Mouse (Mus musculus): Measurements from ENCODE around the gene Pstpip1. TPM values are rescaled to one million over a fixed set of nuclear protein-coding genes. Genes with fewer than 3 reads are reported as not detected.

The Pstpip1 gene
- polyA plus RNA-seq, 1 experiment from 2014 or later = 1.0 TPM

GRCm38 (mm10) chr9:56106274-56107072, 16.7 kb downstream of the Pstpip1 start:
- no peaks in the 10 kb centered on the region for H3K27me3 ChIP-seq
- H3K9me3 ChIP-seq = no peaks in the 10 kb centered on the region
- no peak overlapping the region for H3K4me2 ChIP-seq
- peaks cover 6% of the 10 kb centered on the region; the same call in 1 of the 2 replicates for H3K4me1 ChIP-seq (replicated peaks)
- ATAC-seq (ENCODE audit: insufficient number of reproducible peaks, insufficient read depth, low FRiP score, low TSS enrichment, low read depth) = no peak
- H3K27ac ChIP-seq = no peak overlapping the region
- no peak overlapping the region for H3K4me3 ChIP-seq (replicated peaks)
- no peaks in the 10 kb centered on the region for H3K36me3 ChIP-seq
- H3K9ac ChIP-seq (replicated peaks) = no peak overlapping the region
- WGBS = 44% methylated on average over 6 of the region's 6 CpGs

DNA sequence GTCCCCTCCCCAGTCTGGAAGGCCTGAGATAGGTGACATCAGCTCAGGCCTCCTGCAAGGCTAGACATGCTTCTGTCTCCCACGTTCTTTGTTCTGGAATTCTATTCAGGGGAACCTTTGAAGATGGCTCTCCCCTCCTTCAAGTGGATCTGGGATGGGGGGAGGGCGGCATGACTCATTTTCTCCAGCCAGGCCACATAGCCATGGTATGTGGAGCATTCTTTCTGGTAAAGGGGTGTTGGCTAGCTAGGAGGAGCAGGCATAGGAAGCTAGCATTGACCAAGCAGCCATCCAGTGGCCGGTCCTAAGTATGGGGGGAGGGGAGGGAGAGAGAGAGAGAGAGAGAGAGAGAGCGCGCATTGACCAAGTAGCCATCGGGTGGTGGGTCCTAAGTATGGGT, 17.8 kb downstream of the Pstpip1 start:
- ATAC-seq (ENCODE audit: insufficient number of reproducible peaks, insufficient read depth, low FRiP score, low TSS enrichment, low read depth) = no peak
- Histone ChIP-seq H3K4me2 (no peak overlapping the region), H3K36me3 (no peaks in the 10 kb centered on the region), H3K27me3 (no peaks in the 10 kb centered on the region), H3K27ac (no peak overlapping the region), H3K9me3 (no peaks in the 10 kb centered on the region), H3K9ac (replicated peaks) (no peak overlapping the region), H3K4me3 (replicated peaks) (no peak overlapping the region), H3K4me1 (replicated peaks) (peaks cover 15% of the 10 kb centered on the region)
- 69% methylated on average over 6 of the region's 6 CpGs for WGBS

- H3K27me3 ChIP-seq = no peaks in the 10 kb centered on the region
- no peak overlapping the region for H3K27ac ChIP-seq
- no peaks in the 10 kb centered on the region for H3K9me3 ChIP-seq
- no peak overlapping the region for H3K4me3 ChIP-seq (replicated peaks)
- no peaks in the 10 kb centered on the region for H3K36me3 ChIP-seq
- WGBS = 79% methylated on average over 5 of the region's 5 CpGs
- H3K9ac ChIP-seq (replicated peaks) = no peak overlapping the region
- peaks cover 21% of the 10 kb centered on the region for H3K4me1 ChIP-seq (replicated peaks)
- no peak overlapping the region for H3K4me2 ChIP-seq
- no peak for ATAC-seq (ENCODE audit: insufficient number of reproducible peaks, insufficient read depth, low FRiP score, low TSS enrichment, low read depth)
Observed at GRCm38 (mm10) chr9:56108174-56108573, 18.4 kb downstream of the Pstpip1 start.

GRCm38 (mm10) chr9:56118091-56118490, 28.3 kb downstream of the Pstpip1 start:
- no peak overlapping the region for H3K9ac ChIP-seq (replicated peaks)
- ATAC-seq (ENCODE audit: insufficient number of reproducible peaks, insufficient read depth, low FRiP score, low TSS enrichment, low read depth) = no peak
- 81% methylated on average over 5 of the region's 5 CpGs for whole genome bisulfite sequencing
- H3K27me3 ChIP-seq = no peaks in the 10 kb centered on the region
- no peak overlapping the region for H3K4me3 ChIP-seq (replicated peaks)
- peaks cover 18% of the 10 kb centered on the region for H3K4me1 ChIP-seq (replicated peaks)
- no peak overlapping the region for H3K27ac ChIP-seq
- H3K4me2 ChIP-seq = no peak overlapping the region
- H3K9me3 ChIP-seq = no peaks in the 10 kb centered on the region
- H3K36me3 ChIP-seq = no peaks in the 10 kb centered on the region

DNA sequence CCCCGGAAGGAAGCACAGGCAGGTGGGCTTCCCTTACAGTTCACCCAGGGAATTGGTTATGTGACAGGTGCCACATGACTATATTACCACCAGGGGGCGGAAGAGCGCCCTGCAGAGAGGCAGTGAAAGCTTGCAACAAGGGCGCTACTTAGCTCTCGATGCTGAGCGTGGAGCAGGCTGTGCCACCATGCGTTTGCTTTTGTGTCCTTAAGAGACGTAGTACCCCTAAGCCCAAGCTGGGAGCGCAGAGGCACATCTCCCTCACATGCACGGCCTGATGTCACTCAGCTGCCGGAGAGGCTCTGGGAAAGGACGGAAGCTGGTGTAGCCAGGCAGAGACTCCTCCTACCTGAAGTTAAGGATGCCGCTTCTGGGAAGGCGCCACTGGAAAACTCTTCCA, 28.8 kb downstream of the Pstpip1 start:
- no peak overlapping the region for H3K27ac ChIP-seq
- peak overlapping the region; percentile 36 for H3K4me3 ChIP-seq (replicated peaks)
- peak overlapping the region; percentile 55 for H3K9ac ChIP-seq (replicated peaks)
- no peaks in the 10 kb centered on the region for H3K36me3 ChIP-seq
- H3K4me1 ChIP-seq (replicated peaks) = peaks cover 16% of the 10 kb centered on the region
- no peaks in the 10 kb centered on the region for H3K27me3 ChIP-seq
- 5% methylated on average over 14 of the region's 14 CpGs for WGBS
- ATAC-seq (ENCODE audit: insufficient number of reproducible peaks, insufficient read depth, low FRiP score, low TSS enrichment, low read depth) = peak; percentile 43
- H3K4me2 ChIP-seq = peak overlapping the region; percentile 67
- no peaks in the 10 kb centered on the region for H3K9me3 ChIP-seq

- 52% methylated on average over 2 of the region's 2 CpGs for WGBS
- ATAC-seq (ENCODE audit: insufficient number of reproducible peaks, insufficient read depth, low FRiP score, low TSS enrichment, low read depth) = no peak
- H3K9me3 ChIP-seq = no peaks in the 10 kb centered on the region
- H3K4me3 ChIP-seq (replicated peaks) = no peak overlapping the region
- H3K9ac ChIP-seq (replicated peaks) = no peak overlapping the region
- H3K36me3 ChIP-seq = no peaks in the 10 kb centered on the region
- no peak overlapping the region for H3K4me2 ChIP-seq
- peaks cover 11% of the 10 kb centered on the region for H3K4me1 ChIP-seq (replicated peaks)
- H3K27ac ChIP-seq = no peak overlapping the region
- H3K27me3 ChIP-seq = no peaks in the 10 kb centered on the region
Observed at GRCm38 (mm10) chr9:56119651-56120050, 29.9 kb downstream of the Pstpip1 start.

DNA sequence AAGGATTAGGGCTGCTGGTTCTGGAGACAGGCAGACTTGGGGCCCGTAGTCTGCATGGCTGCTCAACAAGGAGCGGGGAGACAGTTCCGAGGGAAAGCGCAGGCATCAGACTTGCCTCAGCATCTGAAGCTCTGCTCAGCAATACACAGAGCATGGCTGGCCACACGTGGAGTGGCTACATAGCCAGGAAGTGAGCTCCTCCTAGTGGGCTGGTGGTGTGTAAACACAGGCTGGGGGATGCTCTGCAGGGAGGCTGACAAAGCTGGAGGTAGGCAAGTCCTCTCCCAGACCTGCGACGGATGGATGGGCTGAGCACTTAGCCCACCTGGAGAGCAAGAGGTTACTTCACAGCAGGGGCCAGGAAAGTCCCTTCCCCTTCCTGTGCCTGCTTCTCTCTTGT, 31.3 kb downstream of the Pstpip1 start:
- Histone ChIP-seq H3K27ac (no peak overlapping the region), H3K9ac (replicated peaks) (no peak overlapping the region), H3K4me2 (peak overlapping the region; percentile 26; the same call in 1 of the 2 replicates), H3K4me1 (replicated peaks) (peaks cover 15% of the 10 kb centered on the region), H3K27me3 (no peaks in the 10 kb centered on the region), H3K36me3 (no peaks in the 10 kb centered on the region), H3K9me3 (no peaks in the 10 kb centered on the region), H3K4me3 (replicated peaks) (no peak overlapping the region)
- peak; percentile 56; the same call in 1 of the 2 replicates for ATAC-seq (ENCODE audit: insufficient number of reproducible peaks, insufficient read depth, low FRiP score, low TSS enrichment, low read depth)
- WGBS = 23% methylated on average over 7 of the region's 7 CpGs

DNA sequence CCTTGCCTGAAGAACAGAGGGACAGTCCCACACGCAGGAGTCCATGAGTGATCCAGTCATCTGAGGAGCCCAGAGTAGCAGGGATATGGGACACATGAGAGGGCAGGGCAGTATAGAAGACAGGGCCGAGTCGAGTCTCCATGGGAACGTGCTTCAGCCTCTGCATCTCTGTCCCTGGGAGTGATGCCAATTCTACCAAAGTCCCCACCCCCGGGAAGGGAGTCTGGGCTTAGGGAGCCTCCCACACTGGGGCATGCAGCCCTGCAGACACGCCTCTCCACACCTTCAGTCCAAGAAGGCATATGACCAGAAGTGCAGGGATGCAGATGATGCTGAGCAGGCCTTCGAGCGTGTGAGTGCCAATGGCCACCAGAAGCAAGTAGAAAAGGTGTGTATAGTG, 33.2 kb downstream of the Pstpip1 start:
- WGBS = 67% methylated on average over 8 of the region's 8 CpGs
- Histone ChIP-seq H3K27me3 (no peaks in the 10 kb centered on the region), H3K27ac (no peak overlapping the region), H3K36me3 (peaks cover 13% of the 10 kb centered on the region), H3K4me1 (replicated peaks) (peaks cover 15% of the 10 kb centered on the region), H3K4me2 (no peak overlapping the region), H3K4me3 (replicated peaks) (no peak overlapping the region), H3K9me3 (no peaks in the 10 kb centered on the region), H3K9ac (replicated peaks) (0 out of 2 replicates have a peak overlapping the region, but pooled peaks have one; percentile 18)
- no peak for ATAC-seq (ENCODE audit: insufficient number of reproducible peaks, insufficient read depth, low FRiP score, low TSS enrichment, low read depth)

DNA sequence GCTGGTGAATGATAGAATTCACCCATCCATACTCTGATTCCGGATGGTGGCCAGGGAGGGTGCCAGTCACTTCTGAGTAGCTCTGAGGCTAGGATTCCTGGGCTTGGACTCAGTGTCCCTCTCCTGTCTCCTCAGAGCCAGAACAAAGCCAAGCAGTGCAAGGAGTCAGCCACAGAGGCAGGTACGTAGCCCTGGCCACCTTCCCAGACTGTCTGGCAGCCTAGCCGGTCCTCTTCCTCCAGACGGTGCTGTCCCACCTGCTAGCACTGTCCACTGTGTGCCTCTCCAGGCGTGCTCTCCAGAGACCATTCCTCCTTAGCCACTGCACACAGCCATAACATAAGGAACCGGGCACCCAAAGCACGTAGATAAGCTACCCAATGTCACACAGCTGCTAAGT, 33.9 kb downstream of the Pstpip1 start:
- peaks cover 15% of the 10 kb centered on the region for H3K4me1 ChIP-seq (replicated peaks)
- WGBS = 84% methylated on average over 7 of the region's 7 CpGs
- ATAC-seq (ENCODE audit: insufficient number of reproducible peaks, insufficient read depth, low FRiP score, low TSS enrichment, low read depth) = no peak

GRCm38 (mm10) chr9:56124561-56124960, 34.8 kb downstream of the Pstpip1 start:
- Histone ChIP-seq H3K27ac (peak overlapping the region; percentile 37; the same call in 1 of the 2 replicates), H3K9ac (replicated peaks) (no peak overlapping the region), H3K4me2 (no peak overlapping the region), H3K36me3 (peaks cover 28% of the 10 kb centered on the region), H3K27me3 (no peaks in the 10 kb centered on the region), H3K4me3 (replicated peaks) (no peak overlapping the region), H3K9me3 (no peaks in the 10 kb centered on the region), H3K4me1 (replicated peaks) (peaks cover 9% of the 10 kb centered on the region; the same call in 1 of the 2 replicates)
- no peak for ATAC-seq (ENCODE audit: insufficient number of reproducible peaks, insufficient read depth, low FRiP score, low TSS enrichment, low read depth)
- WGBS = 23% methylated on average over 11 of the region's 11 CpGs

More for the DNA sequence above, 33.9 kb downstream of the Pstpip1 start:
- Histone ChIP-seq H3K9me3 (no peaks in the 10 kb centered on the region), H3K9ac (replicated peaks) (no peak overlapping the region), H3K27me3 (no peaks in the 10 kb centered on the region), H3K4me2 (no peak overlapping the region), H3K4me3 (replicated peaks) (no peak overlapping the region), H3K36me3 (peaks cover 19% of the 10 kb centered on the region), H3K27ac (no peak overlapping the region)

- ATAC-seq (ENCODE audit: insufficient number of reproducible peaks, insufficient read depth, low FRiP score, low TSS enrichment, low read depth) = no peak
Observed at GRCm38 (mm10) chr9:56126453-56127173, 36.9 kb downstream of the Pstpip1 start.

More at GRCm38 (mm10) chr9:56126453-56127173, 36.9 kb downstream of the Pstpip1 start:
- Histone ChIP-seq H3K4me3 (replicated peaks) (no peak overlapping the region), H3K36me3 (peaks cover 49% of the 10 kb centered on the region), H3K9me3 (no peaks in the 10 kb centered on the region), H3K4me1 (replicated peaks) (0 out of 2 replicates have a peak, but pooled peaks cover 4% of the 10 kb centered on the region), H3K27me3 (no peaks in the 10 kb centered on the region), H3K4me2 (no peak overlapping the region), H3K27ac (no peak overlapping the region), H3K9ac (replicated peaks) (no peak overlapping the region)
- 86% methylated on average over 16 of the region's 16 CpGs for WGBS

Measured in limb, embryonic 12.5 days (tissue).